Mouse (Mus musculus) left cerebral cortex, adult 9 months (tissue): ENCODE measurements around the gene Gm13420.
"Not testable (repeated sequence)": the region's sequence is repeated elsewhere in the genome, so short reads cannot be mapped to it uniquely, and the experiment has no call there.

ENCODE experiments used
- DNase-seq, 2 experiments: peaks; one replicate each; pipeline ENCODE4 v3.0.0; 2022; ENCODE audit warnings: low spot score in 2 of 2

Gene Gm13420

DNA sequence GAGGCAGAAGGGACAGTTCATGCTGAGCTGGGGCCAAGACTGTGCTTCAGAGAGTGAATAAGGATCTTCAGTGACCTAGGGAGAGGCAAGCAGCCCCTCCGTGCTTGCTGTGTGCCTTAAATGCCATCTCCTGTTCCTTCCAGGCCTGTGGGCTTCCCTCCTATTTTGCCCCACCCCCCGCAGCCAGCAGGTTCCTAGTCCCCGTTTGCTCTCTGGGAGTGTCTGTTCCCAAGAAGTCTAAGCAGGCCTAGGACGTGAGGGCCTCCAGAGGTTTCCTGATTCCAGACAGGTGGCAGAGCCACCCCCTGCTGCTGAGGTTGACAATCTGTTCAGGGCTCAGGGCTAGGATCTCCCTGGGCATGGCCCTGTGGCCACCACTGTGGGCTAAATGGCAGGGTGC is 12.7 kb downstream of the Gm13420 start:
- DNase-seq, result no peak

- no peak for DNase-seq
Measured at GRCm38 (mm10) chr2:29737209-29737925, 14.1 kb downstream of the Gm13420 start.

DNA sequence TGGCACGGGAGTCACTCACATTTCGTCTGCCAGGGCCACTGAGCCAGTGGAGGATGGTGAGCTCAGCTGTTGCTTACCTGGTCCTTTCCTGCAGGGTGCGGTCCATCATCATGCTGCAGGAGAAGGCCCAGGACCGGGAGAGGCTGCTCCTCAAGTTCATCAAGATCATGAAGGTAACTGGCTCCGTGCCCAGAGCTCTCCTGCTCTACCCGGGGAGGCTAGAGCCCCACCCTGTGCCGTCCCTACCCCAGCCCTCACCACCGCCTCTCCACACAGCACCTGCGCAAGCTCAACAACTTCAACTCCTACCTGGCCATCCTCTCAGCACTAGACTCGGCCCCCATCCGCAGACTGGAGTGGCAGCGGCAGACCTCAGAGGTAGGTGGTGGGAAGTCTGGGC is 15.8 kb downstream of the Gm13420 start:
- DNase-seq, result no peak

- no peak for DNase-seq
Measured at GRCm38 (mm10) chr2:29733348-29733747, 18.1 kb downstream of the Gm13420 start.

DNA sequence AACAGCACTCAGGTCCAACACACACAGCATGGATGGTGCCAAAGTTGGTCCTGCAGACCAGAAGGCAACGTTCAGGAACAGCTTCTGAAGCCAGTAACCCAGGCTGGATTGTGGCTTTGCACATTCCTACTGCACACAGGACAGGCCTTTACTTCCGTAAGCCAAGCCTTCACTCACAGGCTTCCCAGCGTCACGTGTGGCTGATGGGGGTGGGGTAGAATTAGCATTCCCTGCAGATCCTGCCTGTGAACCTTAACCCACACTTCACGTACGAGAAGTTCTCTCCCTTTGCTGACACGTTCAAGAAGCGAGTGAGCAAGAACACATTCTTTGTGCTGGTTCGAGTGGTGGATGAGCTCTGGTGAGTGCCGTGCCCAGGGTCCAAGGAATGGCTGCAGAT is 18.9 kb downstream of the Gm13420 start:
- no peak for DNase-seq

GRCm38 (mm10) chr2:29731545-29731944 is 19.9 kb downstream of the Gm13420 start:
- no peak for DNase-seq

DNA sequence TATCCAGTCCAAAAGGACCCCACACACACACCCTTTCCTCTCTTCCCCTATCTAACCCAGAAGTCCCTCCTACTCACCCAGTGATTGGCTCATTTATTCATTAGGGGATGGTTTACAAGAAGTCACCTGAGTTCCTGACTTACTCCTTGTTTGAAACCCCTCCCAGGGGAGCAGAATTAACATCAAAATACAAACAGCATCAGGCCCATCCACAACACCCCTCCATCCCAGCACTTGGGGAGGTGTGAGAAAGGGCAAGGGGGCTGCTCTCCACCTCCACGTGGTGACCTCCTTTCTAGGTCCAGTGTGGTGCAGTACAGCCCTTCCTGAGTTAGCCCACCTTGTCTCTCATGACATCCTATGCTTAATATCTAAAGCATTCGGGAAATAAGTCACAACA is 22.0 kb downstream of the Gm13420 start:
- no peak for DNase-seq

- DNase-seq, result no peak
Measured at GRCm38 (mm10) chr2:29724664-29725365, 26.7 kb downstream of the Gm13420 start.

DNA sequence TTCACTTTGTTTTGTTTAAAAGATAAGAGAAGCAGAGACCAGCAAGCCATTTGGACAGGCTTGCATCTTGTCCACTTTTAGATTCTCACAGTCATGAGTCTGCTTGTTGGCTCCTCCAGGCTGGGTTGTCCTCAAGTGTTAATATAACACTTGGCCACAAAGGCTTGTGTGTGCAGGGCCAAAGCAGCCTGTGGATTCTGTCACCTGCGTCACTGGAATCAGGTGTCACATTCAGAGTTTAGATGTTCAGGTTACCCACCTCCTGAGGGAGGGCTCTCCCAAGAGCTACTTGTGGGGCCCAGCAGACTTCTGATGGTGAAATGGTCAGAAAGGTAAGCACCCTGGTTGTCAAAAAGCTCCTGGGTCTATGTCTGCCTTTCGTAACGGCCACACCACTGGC is 28.4 kb downstream of the Gm13420 start:
- DNase-seq, result no peak

- no peak for DNase-seq
Measured at GRCm38 (mm10) chr2:29718581-29718980, 32.9 kb downstream of the Gm13420 start.

- DNase-seq, result no peak
Measured at GRCm38 (mm10) chr2:29716691-29717090, 34.8 kb downstream of the Gm13420 start.

GRCm38 (mm10) chr2:29716143-29716542 is 35.3 kb downstream of the Gm13420 start:
- DNase-seq, result no peak

- peak in 1 of 2 experiments; percentile 49 for DNase-seq
Measured at GRCm38 (mm10) chr2:29714127-29714526, 37.4 kb downstream of the Gm13420 start.

- DNase-seq, result no peak
Measured at GRCm38 (mm10) chr2:29713501-29713900, 38.0 kb downstream of the Gm13420 start.

DNA sequence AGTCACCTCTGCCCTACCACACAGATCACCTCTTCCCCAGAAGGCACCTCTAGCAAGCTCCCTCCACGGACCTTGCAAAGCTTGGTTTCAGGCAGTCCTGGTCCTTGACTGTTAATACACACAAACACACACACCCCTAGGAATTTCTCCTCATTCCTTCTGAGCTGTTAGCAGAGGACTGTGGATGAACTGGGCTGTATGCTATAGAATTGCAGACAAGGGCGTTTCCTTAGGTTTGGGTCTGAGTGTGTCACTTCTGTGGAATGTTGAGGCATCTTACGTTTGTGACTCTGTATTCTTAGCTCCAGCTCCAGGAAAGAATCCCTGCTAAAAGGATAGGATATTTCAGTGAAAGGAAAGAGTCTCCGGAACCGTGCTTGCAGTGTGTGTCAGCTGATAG is 39.6 kb downstream of the Gm13420 start:
- no peak for DNase-seq

- DNase-seq, result no peak
Measured at GRCm38 (mm10) chr2:29711038-29711437, 40.4 kb downstream of the Gm13420 start.

- not testable (repeated sequence) for DNase-seq
Measured at GRCm38 (mm10) chr2:29708209-29708608, 43.3 kb downstream of the Gm13420 start.

DNA sequence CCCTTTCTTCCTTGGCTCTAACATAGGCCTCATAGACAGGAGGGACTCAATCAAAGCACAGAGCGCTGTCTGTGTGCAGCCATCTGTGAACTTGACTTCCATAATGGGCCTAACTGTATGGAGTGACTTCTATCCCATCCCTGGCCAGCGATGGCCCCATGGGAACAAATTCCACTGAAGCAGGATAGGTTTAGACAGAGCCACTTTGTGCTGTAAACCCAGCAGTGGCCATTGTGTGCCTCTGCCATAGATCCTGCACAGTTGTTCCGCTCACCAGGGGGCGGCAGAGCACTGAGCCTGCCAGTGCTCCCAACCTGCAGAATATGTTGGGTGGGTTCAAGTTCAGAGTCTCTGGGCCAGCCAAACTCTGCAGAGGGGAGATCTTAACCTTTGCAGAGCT is 43.8 kb downstream of the Gm13420 start:
- DNase-seq, result no peak

- DNase-seq, result no peak
Measured at GRCm38 (mm10) chr2:29706726-29707620, 44.5 kb downstream of the Gm13420 start.

DNA sequence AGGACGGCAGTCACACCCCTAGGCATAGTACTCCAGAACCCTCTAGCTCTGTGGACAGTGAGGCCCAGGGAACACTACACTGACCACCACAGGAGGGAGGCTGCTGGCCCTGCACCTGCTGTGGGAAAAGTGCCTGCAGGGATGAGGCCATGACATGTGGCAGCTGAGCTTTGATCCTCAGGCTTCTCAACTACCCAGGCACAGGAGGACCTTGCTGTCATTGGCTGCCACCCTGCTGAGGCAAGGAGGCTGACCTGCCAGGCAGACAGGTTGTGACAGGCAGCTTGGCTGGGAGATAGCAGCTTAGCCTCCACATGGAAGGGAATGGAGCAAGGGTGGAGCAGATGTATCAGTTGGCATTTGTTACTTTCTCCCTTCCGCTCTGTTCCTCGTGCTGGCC is 46.0 kb downstream of the Gm13420 start:
- no peak for DNase-seq

GRCm38 (mm10) chr2:29703104-29704081 is 48.1 kb downstream of the Gm13420 start:
- DNase-seq, result no peak
